Mouse (Mus musculus) lung, postnatal 25 days (tissue): ENCODE results near the gene Fmn2.

Experiments used
- DNase-seq: peaks from one replicate; pipeline ENCODE4 v3.0.0; 2022; ENCODE audit warnings: low spot score

Gene Fmn2

DNA sequence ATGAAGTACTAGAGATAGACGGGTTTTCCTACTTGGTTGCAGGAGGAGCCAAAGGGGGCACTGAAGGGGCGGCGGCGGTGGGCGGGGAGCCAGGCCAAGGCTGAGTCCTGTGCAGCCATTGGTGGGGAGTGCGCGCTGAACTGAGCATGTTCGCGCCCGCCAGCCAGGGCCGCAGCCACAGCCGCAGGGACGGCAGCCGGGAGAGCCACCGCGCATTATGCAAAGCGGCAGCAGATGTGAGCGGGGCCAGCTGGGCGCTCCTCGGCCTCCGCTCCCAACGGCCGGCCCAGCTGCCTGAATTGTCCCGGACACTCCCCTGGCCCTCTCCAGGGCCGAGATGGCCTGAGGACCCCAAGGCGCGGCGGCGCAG is at the start of gene Fmn2:
TSS of gene Fmn2 (plus strand) at position 165 of the 370 bp plus-strand sequence.
- peak; percentile 3 for DNase-seq

DNA sequence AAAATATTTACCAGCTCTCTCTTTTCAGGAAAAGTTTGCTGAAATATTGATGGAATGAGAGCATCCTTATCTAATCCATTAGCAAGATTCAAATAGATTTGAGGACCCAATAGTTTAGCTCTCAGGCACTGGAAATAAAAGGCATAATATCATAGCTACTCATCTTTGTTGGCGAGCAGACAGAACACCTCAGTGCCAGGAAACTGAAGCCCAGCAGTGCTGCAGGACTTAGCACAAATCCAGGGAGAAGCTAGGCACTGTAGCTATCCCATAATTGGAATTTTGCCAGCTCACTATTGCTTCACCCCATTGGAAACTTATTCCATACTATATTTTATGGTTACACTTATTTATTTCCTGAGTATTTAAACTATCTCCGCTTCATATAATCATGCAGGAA is 46.5 kb upstream of the Fmn2 start:
- DNase-seq = no peak

DNA sequence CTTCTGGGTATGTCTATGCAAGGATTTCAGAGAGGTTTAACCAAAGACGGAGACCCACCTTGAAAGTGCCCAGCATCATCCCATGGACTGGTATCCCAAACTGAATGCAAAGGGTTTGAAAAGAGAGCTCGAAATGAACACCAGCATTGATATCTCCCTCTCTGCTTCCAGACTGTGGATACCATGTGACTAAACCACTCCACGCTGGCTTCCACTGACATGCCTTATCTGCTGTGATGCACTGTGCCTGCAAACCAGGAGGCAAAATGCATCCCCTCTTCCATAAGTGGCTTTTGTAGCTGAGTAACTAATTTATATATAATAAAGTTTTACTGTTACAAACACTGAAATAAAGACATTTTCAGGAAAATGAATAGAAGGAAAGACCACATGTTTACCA is 36.2 kb upstream of the Fmn2 start:
- no peak for DNase-seq

DNA sequence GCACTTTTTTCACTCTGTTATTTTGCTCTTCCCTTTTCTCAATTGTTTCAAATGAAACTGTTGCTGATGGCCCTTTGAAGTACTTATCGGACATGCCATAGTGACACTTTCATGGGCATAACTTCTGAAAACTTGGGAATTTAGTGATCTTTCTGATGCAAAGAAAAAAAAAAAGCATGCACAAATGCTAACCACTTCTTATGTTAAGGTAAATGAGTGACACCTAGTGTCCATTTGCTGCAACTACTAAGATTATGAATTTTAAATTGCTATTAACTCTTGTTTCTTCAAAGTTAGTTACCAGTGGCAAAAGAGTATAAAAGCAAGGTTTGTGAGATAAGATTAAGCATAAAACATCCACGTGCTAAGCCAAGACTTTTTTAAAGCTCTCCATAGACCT is 35.4 kb upstream of the Fmn2 start:
- DNase-seq = no peak

DNA sequence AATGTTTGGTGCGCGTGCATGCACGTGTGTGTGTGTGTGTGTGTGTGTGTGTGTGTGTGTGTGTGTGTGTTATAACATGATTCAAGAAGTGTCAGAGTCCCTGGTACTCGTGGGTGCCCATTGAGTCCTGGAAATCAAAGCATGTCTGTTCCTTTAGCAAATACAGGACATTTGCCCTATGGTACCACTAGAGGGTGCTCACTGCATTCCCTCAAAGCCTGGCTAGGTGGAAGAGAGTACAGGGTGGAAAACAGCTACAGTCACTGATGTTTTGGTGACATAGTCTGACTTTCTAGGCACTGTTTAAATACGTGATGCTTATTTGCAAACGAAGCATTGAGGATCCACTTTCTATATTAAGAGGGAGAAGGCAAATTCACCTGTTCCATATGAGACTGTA is 31.9 kb upstream of the Fmn2 start:
- DNase-seq = peak; percentile 9

DNA sequence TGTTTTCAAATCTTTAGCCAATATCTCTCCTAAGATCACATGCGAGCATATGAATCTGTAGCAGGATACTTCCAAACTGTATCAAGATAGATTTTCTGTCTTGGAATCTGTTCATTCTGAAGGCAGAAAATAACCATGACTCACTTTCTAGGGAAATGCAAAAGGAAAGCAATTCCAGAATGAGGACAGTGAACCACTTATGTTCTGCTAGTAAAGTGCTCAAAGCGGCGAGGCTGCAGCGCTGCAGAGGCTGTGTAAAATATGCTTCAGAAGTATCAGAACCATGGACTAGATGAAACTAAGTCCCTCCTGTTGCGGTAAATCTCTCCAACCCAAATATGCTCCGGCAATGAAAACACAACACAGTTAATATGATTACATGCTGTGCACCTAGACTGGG is 19.1 kb upstream of the Fmn2 start:
- no peak for DNase-seq

DNA sequence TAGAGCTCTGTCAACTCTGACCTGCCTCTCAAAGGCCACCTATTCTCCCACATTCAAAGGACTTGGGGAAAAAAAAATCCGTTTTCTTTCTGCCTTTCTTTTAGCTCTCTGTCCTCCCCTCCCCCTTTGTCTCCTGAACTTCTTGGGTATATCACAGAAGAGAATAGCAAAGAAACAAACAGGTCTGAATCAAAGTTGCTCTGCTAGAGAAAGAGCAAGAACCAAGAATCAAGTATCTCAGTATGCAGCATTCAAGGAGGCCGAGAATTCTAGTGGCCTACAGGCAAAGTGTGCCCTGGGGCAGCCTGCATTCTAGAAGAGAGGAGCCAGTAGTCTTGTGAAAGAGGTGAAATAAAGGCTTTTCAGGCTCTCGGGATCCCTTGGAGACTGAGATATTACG is 1.6 kb upstream of the Fmn2 start:
- no peak for DNase-seq

DNA sequence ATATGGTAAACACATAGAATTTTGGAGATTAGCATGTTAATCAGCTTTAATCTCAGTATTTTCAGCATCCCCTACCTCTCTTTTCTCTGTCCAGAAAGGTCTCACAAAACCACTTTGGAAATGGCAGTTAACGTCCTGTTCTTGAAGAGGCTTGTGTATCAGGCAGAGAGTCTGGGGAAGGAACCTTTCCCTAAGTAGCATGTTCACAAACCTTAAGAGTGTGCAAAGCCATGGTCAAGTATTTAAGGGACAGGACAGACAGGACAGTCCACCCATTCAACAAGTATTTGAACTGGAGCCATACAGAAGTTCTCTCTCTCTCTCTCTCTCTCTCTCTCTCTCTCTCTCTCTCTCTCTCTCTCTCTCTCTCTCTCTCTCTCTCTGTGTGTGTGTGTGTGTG is 614 bp upstream of the Fmn2 start:
- DNase-seq = no peak

DNA sequence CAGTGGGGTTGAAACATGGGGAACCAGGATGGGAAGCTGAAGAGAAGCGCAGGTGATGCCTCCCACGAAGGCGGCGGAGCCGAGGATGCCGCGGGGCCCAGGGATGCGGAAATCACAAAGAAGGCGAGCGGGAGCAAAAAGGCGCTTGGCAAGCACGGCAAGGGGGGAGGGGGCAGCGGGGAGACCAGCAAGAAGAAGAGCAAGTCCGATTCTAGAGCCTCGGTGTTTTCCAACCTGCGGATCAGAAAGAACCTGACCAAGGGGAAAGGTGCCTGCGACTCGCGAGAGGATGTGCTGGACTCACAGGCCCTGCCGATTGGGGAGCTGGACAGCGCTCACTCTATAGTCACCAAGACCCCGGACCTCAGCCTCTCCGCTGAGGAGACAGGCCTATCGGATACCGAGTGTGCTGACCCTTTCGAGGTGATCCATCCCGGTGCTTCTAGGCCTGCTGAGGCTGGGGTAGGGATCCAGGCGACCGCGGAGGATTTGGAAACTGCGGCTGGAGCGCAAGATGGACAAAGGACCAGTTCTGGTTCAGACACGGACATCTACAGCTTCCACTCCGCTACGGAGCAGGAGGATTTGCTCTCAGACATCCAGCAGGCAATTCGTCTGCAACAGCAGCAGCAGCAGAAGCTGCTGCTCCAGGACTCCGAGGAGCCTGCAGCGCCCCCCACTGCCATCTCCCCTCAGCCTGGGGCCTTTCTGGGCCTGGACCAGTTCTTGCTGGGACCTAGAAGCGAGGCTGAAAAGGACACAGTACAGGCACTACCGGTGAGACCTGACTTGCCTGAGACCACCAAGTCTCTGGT is 613 bp downstream of the Fmn2 start:
- DNase-seq = no peak

DNA sequence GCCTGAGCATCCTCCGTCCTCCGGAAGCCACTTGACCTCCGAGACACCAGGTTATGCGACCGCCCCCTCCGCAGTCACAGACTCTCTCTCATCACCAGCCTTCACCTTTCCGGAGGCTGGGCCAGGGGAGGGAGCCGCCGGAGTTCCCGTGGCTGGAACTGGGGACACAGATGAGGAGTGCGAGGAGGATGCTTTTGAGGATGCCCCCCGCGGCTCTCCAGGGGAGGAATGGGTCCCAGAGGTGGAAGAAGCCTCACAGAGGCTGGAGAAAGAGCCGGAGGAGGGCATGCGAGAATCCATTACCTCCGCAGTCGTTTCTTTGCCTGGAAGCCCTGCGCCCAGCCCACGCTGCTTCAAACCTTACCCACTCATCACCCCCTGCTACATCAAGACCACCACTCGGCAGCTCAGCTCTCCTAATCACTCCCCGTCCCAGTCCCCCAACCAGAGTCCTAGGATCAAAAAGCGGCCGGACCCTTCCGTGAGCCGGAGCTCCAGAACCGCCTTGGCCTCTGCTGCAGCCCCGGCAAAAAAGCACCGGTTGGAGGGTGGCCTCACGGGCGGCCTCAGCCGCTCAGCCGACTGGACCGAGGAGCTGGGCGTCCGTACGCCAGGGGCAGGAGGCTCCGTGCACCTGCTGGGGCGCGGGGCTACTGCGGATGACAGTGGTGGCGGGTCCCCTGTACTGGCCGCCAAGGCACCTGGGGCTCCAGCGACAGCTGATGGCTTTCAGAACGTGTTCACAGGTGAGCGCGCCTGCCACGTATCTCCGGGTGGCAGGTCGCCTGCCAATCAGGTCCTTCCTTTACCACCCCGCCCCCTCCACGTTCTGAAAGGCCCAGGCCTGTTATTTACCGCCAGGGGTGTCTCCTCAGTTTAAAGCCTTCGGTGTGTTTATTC is 1.5 kb downstream of the Fmn2 start:
- DNase-seq = no peak

DNA sequence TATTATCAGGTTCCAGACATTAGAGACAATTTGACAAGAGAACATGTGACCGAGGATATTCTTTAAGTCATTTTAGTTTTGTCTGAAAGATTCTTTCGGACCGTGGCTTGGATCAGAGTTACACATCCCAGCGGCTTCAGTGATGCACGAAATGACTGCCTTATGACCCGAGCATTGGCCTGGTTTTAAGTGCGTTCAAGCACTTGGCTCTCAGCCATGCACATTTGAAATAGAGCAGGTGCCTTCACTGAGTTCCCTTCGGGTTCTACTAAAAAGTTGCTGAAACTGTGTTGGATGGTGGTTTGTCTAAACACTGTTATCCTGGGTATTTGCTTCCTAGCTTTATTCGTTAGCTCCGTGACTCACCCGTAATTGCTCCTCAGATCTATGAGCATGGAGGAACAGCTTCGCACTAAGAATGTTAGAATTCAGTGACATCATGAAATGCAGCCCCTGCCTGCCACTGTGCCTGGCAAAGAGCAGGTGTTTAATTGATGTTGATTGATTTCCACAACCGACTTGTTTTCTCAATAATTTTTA is 7.0 kb downstream of the Fmn2 start:
- DNase-seq = no peak

DNA sequence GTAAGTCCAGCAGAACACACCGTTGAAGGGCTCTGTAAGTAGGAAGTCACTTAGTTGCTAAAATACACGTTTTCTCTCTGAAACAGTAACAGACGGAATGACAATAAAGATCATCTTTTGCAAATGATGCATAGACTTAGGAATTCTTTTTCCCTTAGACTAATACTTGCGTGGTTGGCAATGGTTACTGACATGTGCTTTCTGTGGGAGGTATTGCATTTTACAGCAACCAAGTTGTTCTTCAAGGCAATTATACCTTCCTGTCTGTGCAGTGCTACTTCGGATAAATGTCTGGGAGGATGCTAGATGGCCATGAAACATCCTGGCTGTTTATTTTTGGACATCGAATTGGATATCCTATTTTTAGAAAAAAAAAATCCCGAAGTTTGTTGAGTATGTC is 11.8 kb downstream of the Fmn2 start:
- no peak for DNase-seq

DNA sequence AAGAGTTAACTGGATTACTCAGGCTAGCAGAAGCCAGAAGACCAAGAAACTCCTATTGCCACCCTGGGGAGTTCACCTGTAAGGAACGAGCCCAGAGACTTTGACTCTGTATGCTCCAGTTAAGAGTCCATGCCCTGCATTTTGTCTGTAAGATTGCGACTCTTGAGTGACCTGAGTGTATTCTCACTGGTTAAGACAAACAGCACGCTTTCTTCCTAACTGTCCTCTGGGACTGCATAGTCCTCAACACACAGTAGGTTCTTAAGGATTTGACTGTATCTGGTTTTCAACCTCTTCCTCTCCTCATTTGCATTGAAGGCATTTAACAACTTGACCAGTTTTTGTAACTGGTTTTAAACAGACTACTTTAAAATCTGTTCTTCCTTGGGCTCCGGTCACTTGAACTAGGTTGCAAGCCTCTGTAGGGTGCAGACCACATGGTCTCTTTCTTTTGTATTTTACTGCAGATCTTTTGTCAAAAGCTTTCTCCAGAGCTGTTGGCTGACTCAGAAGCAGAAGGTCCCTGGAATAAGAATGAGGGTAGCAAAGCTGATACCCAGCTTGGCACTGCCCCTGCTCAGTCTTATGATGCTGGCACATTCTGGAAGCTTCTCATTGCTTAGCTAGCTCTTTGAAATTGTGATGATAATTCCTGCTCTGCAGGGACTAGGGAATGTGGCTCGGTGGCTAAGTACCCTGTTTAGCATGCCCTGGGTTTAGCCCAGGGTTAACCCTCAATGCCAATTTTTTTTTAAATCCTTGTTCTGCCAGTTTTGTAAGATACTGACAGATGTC is 20.5 kb downstream of the Fmn2 start:
- no peak for DNase-seq

DNA sequence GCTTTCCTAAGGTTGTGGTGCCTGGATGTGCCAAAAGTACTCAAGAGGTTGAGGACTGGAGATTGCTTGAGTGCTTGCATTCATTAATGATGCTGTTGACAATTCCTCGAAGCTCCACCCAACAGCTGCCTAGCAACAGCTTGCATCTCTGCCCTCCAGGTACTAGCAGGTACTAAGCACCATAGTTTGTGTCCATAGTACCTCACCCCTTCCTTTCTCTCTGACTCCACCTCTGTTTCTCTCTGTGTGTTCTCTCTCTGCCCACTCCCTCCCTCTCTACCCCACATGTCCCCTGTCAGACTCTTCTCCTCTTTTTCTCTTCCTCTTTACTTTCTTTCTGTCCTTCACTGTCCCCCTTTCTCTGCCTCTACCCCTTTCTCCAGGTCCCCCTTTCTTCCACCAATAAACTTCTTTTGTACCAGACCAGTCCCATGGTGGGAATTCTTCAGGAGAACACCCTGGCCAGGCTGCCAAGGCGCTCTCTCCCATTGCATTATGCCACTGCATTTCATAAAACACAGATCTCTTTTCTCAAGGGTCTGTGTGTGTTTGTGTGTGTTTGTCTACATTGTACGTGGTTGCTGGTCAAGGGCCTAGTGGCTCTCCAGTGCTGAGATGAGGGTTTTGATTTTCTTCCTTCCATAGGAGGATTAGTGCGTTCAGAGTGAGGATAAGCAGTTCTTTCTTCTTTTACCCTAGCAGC is 21.3 kb downstream of the Fmn2 start:
- no peak for DNase-seq

DNA sequence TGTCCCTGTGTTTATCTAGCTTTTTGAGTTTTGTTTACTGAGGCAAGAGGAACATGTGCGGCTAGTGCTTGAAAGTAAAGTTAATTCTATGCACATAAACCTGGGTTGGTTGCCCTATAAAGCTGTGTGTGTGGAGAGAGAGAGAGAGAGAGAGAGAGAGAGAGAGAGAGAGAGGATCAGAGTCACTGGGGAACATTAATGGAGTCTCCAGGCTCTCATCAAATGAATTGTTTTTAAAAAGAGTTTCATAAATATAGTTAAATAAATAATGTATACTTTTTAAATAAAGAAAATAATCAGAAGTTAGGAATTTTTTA is 21.8 kb downstream of the Fmn2 start:
- no peak for DNase-seq

DNA sequence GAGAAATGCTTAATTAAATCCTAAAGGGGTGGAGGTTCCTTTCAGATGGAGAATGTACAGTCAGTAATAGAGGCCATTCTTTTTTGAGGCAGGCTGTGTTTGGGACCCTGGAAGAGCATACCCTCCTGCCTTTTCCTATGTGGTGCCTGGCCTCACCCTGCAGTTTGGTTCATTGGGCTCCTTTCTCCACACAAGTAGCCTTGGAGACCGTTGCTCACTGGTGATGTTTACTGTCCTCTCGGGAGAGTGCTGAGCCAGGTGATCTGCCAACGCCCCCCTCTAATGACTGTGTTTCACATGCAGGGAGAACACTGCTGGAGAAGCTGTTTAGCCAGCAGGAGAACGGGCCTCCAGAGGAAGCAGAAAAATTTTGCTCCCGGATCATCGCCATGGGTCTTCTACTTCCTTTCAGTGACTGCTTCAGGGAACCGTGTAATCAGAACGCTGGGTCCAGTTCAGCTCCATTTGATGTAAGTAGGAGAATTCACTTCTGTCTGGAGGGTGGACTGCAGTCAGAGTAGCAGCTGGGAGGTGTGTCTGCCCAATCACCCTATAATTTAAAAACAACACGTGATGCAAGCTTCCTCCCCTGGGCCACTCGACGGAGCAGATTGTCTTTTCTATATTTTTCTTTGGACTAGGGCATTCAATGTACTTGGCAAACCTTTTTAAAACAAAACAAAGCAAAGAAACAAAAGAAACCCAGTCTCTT is 35.3 kb downstream of the Fmn2 start:
- DNase-seq = no peak

DNA sequence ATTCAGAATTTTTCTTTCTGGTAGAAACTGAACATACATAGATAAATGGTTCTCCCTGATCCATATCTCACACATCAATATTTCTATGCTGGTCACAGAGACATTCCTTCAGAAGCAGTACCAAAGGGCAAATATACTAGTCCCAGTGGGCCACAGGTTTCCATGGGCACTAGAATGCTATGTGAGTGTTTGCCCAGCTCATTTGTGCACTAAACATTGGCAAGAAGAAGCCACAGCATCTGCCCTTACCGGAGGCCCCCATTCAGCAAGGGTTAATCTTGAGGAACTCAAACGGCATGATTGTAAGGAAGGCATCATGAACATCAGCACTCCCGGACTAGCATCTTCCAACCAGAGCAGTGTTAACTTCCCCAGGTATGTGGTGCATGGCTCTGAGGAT is 35.9 kb downstream of the Fmn2 start:
- DNase-seq = no peak

DNA sequence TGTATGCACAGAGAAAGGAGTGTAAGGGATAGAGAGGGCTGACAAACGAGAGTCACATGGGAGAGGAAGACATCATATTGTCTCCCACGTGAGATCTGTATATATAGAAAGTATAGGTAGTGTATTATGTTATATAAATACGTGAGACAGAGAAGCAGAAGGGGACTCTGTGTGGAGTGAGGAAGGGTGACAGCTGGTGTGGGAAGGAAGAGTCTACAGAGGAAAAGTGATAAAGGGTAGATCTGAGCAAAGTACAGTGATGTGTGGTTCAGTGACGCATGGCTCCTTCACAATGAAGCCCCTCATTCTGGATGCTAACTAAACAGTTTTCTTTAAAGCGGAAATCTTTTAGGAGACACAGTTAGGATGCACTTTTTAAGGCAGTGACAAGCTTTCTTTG is 46.7 kb downstream of the Fmn2 start:
- no peak for DNase-seq

DNA sequence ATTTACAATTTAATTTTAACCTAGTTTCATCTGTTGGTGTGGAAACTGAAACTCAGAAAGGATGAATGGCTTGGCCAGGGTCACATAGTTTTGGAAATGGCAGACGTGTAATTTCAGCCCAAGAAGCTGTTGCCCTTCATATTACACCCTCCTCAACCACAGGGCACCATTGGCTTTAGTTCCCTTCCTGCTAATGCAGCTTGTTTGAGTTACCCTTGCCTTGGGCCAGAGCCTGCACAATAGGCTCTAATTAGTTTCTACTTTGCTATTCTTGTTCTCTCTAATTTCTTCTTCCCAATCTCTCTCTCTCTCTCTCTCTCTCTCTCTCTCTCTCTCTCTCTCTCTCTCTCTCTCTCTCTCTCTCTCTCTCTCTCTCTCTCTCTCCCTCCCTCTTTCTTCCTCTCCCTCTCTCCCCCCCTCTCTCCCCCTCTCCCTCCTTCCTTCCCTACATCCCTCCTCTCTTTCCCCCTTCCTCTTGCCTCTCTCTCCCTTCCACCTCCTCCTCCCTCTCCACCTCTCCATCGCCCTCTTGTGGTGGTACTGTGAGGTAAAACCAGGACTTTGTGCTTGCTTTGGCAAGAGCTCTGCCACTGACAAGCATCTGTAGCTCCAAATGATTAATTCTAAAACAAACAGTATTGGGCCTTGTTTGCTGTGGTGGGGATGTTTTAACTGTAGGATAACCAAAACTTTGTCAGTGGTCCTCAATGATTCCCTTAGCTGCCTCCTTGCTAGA is 51.8 kb downstream of the Fmn2 start:
- peak; percentile 1 for DNase-seq

DNA sequence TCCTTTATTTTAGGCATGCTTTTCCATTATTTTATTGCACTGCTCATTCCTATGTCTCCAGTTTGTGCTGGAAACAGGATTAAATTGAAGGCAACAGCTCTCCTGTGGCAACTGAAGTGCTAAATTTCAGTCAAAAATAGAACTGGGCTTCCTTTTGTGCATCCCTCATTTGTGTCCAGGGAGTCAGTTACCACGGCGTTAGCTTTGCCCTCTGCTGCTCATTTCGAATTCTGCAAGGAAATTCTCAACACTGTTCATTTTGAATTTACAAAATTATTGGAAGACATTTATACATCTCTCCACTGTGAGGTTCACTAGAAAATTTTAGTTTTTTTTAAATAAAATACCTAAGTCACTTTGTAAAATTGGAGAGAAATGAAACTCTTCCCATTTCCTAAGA is 53.8 kb downstream of the Fmn2 start:
- DNase-seq = no peak

DNA sequence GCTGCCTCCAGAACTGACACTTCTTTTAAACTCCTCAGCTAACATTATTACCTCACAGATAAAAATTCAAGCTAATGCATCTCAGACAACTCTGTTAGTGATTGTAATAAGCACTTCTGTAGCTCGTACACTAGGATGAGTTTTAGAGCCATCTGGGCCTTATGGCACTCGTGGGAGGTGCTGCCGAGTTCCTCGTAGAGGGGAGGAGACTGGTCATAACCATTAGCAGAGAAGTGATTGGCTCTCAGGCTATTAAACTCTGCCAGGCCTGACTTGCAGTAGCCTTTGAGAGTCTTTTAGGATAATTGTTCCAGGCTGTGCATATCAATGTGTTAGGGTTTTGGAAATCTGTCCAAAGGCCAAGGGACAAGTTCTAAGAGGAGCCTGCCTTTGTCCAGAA is 55.6 kb downstream of the Fmn2 start:
- no peak for DNase-seq
